Mouse (Mus musculus) hindbrain, embryonic 14.5 days (tissue): ENCODE data around the gene Gsta4. TPM values are rescaled to one million over a fixed set of nuclear protein-coding genes. Genes with fewer than 3 reads are reported as not detected.
"Not testable (repeated sequence)": the region's sequence is repeated elsewhere in the genome, so short reads cannot be mapped to it uniquely, and the experiment has no call there.

Experiments used
- ATAC-seq: fragments of 200-750 bp; cut with Nextera tagmentation; 2 replicates; pipeline ENCODE4 v1.8.0; 2017; ENCODE audit warnings: moderate number of reproducible peaks, mild to moderate bottlenecking, moderate TSS enrichment, moderate library complexity; ENCODE audit not compliant: low FRiP score
- DNase-seq: peaks from one replicate; pipeline ENCODE4 v3.0.0-alpha.2; 2015; ENCODE audit warnings: low spot score
- H3K27ac ChIP-seq: fragments of 300-500 bp; sonication (generic); 2 replicates; pipeline ENCODE4 v1.5.1; 2014; ENCODE audit warnings: mild to moderate bottlenecking, moderate library complexity
- H3K27me3 ChIP-seq: fragments of 300-500 bp; sonication (generic); 2 replicates; pipeline ENCODE4 v1.6.1; 2014; ENCODE audit warnings: mild to moderate bottlenecking, low read length, mixed read lengths; ENCODE audit not compliant: control insufficient read depth, insufficient read depth
- H3K36me3 ChIP-seq: fragments of 300-500 bp; sonication (generic); replicated peaks from 2 replicates; pipeline ENCODE4 v1.6.1; 2014; ENCODE audit not compliant: control insufficient read depth, insufficient read depth
- H3K4me1 ChIP-seq: fragments of 300-500 bp; sonication (generic); replicated peaks from 2 replicates; pipeline ENCODE4 v1.6.1; 2014; ENCODE audit warnings: antibody characterized with exemption, low read length, mixed read lengths; ENCODE audit not compliant: control insufficient read depth, insufficient read depth
- H3K4me2 ChIP-seq: fragments of 300-500 bp; sonication (generic); replicated peaks from 2 replicates; pipeline ENCODE4 v1.6.1; 2014; ENCODE audit warnings: mild to moderate bottlenecking, moderate library complexity
- H3K4me3 ChIP-seq: fragments of 300-500 bp; sonication (generic); replicated peaks from 2 replicates; pipeline ENCODE4 v1.5.1; 2014; ENCODE audit warnings: mild to moderate bottlenecking, low read length
- H3K9ac ChIP-seq: fragments of 300-500 bp; sonication (generic); 2 replicates; pipeline ENCODE4 v1.6.1; 2014
- H3K9me3 ChIP-seq: fragments of 300-500 bp; sonication (generic); 2 replicates; pipeline ENCODE4 v1.6.1; 2016; ENCODE audit warnings: low read length; ENCODE audit not compliant: control insufficient read depth
- WGBS: fragments of 180-500 bp; shearing (Covaris S2); extraction: QIAGEN DNeasy Blood & Tissue Kit; methylation state at CpG from one replicate; pipeline ENCODE4 v1.1.7; 2014; 5-methylcytosine and 5-hydroxymethylcytosine counted together
- polyA plus RNA-seq: library from polyadenylated mRNA; unstranded; fragments of >200 nt; fragmentation: Nextera tagmentation; extraction: Ambion mirVana; gene quantifications from 2 replicates; pipeline ENCODE4 v1.2.1, GENCODE M21; 2014

The Gsta4 gene
- polyA plus RNA-seq, 1 experiment from 2014 or later: 31.3 TPM

GRCm38 (mm10) chr9:78212341-78213049 lies 29.9 kb downstream of the Gsta4 start:
- H3K27ac ChIP-seq: no peak overlapping the region
- H3K9me3 ChIP-seq: no peaks in the 10 kb centered on the region
- no peaks in the 10 kb centered on the region for H3K27me3 ChIP-seq
- H3K36me3 ChIP-seq: no peaks in the 10 kb centered on the region
- H3K9ac ChIP-seq: no peak overlapping the region
- DNase-seq: no peak
- no peak overlapping the region for H3K4me2 ChIP-seq
- 87% methylated on average over 7 of the region's 7 CpGs for WGBS
- H3K4me3 ChIP-seq: no peak overlapping the region
- H3K4me1 ChIP-seq: no peaks in the 10 kb centered on the region
- ATAC-seq: no peak

DNA sequence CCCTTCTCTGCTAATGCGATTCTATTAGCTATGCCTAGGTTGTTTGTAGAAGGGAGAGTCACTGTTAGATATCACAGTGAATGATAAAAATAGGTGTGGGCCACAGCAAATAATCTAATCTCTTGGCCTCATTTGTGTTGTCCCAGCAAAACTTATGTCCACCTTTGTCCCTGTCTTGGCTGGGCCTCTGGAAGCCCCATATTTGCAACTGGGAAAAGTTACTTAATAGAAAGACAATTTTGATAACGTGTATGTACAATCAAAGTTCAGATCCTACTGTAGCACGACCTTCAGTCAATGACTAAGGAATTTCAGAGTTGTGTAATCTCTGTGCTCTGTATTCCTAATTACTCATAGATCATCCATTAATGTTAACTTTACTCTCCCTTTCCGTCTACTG lies 34.5 kb downstream of the Gsta4 start:
- Histone ChIP-seq H3K36me3 (no peaks in the 10 kb centered on the region), H3K9ac (no peak overlapping the region), H3K9me3 (no peaks in the 10 kb centered on the region), H3K4me3 (no peak overlapping the region), H3K4me1 (no peaks in the 10 kb centered on the region), H3K4me2 (no peak overlapping the region), H3K27ac (no peak overlapping the region), H3K27me3 (no peaks in the 10 kb centered on the region)
- ATAC-seq (no peak), DNase-seq (no peak)
- WGBS: 88% methylated on average over 4 of the region's 4 CpGs

DNA sequence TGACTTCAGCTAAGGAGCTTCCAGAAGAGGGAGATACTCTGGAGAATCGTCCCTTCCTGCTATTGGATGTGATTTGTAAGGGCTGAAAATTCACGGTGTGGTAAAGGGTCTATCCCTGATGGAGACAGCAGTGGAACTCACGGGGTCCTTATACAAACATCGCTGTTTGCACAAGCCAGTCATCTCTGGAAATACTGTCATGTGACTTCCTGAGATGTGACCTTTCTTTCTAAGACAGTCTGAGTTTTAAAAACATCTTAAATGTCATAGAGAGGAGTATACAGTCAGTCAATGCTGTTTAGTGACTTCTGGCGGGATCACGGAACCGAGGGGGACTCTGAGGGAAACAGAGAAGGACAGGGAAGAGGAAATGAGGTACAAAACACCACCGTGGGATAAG lies 40.0 kb downstream of the Gsta4 start:
- H3K27ac ChIP-seq: no peak overlapping the region
- H3K9me3 ChIP-seq: no peaks in the 10 kb centered on the region
- no peak overlapping the region for H3K4me3 ChIP-seq
- ATAC-seq: no peak
- H3K4me1 ChIP-seq: no peaks in the 10 kb centered on the region
- no peak overlapping the region for H3K9ac ChIP-seq
- DNase-seq: no peak
- H3K27me3 ChIP-seq: no peaks in the 10 kb centered on the region
- H3K4me2 ChIP-seq: no peak overlapping the region
- 77% methylated on average over 8 of the region's 8 CpGs for WGBS
- H3K36me3 ChIP-seq: no peaks in the 10 kb centered on the region

DNA sequence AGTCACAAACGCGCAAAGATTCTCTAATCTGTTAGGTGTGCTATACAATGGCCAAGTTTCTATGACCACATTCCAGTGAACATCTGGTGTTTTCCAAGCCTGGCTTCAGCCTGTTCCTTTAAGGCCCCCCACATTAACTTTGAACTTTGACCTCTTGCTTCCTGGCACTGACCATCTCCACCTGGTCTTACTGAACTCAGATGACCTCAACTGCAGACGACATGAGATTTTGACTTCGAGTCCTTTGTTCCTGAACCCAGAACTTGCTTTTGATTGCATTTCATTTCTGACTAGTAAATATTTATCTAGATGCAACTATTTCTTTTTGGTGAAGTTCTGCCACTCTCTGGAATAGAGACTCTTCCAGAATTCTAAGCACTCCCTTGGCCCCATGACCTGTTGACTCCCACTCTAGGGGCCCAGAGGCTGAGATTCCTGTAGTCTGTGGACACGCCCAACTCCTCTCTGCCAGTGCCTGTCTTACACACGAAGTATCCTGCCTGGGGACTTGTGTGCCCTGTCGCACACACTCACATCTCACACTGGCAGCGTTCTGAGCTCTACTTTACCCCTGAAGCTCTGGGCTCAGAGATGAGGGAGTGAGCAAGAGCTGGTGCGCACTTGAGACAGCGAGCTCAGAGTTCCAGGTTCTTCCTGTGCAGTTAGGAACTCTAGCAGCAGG lies 40.8 kb downstream of the Gsta4 start:
- WGBS: 83% methylated on average over 10 of the region's 10 CpGs

DNA sequence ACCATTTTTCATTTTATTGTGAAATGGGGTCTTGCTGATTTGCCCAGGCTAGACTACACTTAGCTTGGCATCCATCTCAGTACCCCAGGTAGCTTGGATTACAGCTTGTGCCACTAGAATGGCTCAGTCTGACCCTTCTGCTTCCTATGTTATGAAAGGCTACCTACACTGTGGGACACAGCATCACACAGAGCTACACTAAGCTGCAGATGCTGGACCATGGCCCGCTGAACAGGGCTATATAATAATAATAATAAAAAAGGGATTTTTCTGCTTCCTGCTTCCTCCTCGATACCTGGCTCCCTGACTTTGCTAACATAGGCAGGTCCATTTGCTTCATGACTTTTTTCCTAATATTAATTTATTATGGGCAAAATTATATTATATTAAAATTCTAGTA lies 41.8 kb downstream of the Gsta4 start:
- H3K4me2 ChIP-seq: no peak overlapping the region
- no peak for DNase-seq
- ATAC-seq: no peak
- H3K4me3 ChIP-seq: no peak overlapping the region
- H3K36me3 ChIP-seq: no peaks in the 10 kb centered on the region
- H3K9me3 ChIP-seq: no peaks in the 10 kb centered on the region
- no peak overlapping the region for H3K27ac ChIP-seq
- H3K27me3 ChIP-seq: no peaks in the 10 kb centered on the region
- no peak overlapping the region for H3K9ac ChIP-seq
- no peaks in the 10 kb centered on the region for H3K4me1 ChIP-seq
- WGBS: 87% methylated on average over 2 of the region's 2 CpGs

More for the DNA sequence above, 40.8 kb downstream of the Gsta4 start:
- ATAC-seq (no peak), DNase-seq (no peak)
- Histone ChIP-seq H3K4me2 (no peak overlapping the region), H3K27me3 (no peaks in the 10 kb centered on the region), H3K27ac (no peak overlapping the region), H3K9ac (no peak overlapping the region), H3K4me1 (no peaks in the 10 kb centered on the region), H3K9me3 (no peaks in the 10 kb centered on the region), H3K4me3 (no peak overlapping the region), H3K36me3 (no peaks in the 10 kb centered on the region)

DNA sequence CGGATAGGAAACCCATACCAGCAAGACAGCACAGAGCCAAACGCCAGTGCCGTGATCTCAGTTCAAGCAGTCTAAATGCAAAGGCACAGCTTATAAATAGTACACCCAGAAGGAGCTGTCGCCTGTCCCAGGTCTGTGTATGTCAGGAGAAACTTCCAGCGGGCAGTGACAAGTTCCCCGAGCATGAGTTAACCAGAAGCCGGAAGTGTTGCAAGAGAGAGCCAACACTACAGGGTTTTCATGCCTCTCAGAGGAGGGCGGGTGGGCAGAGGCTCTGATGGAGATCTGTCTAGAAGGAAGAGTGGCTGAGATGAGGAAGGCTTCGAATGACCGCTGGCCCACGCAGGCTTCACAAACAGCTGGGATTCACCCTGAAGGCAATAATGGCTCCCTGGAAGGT lies 42.7 kb downstream of the Gsta4 start:
- Histone ChIP-seq H3K9me3 (no peaks in the 10 kb centered on the region), H3K27ac (no peak overlapping the region), H3K4me3 (no peak overlapping the region), H3K36me3 (no peaks in the 10 kb centered on the region), H3K4me2 (no peak overlapping the region), H3K27me3 (no peaks in the 10 kb centered on the region), H3K4me1 (no peaks in the 10 kb centered on the region), H3K9ac (no peak overlapping the region)
- DNase-seq (no peak), ATAC-seq (no peak)
- WGBS: 91% methylated on average over 11 of the region's 11 CpGs

GRCm38 (mm10) chr9:78228122-78228521 lies 45.5 kb downstream of the Gsta4 start:
- H3K9me3 ChIP-seq: no peaks in the 10 kb centered on the region
- no peak overlapping the region for H3K9ac ChIP-seq
- H3K4me3 ChIP-seq: no peak overlapping the region
- no peaks in the 10 kb centered on the region for H3K27me3 ChIP-seq
- H3K36me3 ChIP-seq: no peaks in the 10 kb centered on the region
- ATAC-seq: no peak
- H3K27ac ChIP-seq: no peak overlapping the region
- 96% methylated on average over 2 of the region's 2 CpGs for WGBS
- H3K4me2 ChIP-seq: no peak overlapping the region
- DNase-seq: no peak
- no peaks in the 10 kb centered on the region for H3K4me1 ChIP-seq

DNA sequence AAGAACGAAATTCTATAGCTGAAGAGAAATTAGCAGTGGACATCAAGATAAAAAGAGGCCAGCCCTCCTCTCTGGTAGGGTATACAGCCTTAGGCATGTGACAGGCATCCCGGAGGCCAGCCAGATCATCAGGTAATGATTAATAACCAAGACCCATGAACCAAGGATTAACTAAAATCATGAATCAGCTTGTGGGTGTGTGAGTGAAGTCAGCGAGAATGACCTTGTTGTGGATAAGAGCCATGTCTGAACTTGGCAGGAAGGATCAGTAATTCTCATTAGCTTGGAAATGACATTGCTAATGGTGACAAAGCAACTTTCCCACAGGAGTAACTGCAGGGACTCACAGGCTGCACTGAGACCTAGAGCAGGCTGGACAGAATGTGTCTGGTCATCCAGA lies 47.1 kb downstream of the Gsta4 start:
- 71% methylated on average over 3 of the region's 3 CpGs for WGBS

GRCm38 (mm10) chr9:78230461-78230860 lies 47.9 kb downstream of the Gsta4 start, which contains the start of gene Gsta1:
Gene Gsta1, plus strand, starts transcription at chr9:78230656.
- H3K9me3 ChIP-seq, H3K27ac ChIP-seq: not testable (repeated sequence)
- 96% methylated on average over 2 of the region's 3 CpGs for WGBS

More for the DNA sequence above, 47.1 kb downstream of the Gsta4 start:
- not testable (repeated sequence) for H3K9me3 ChIP-seq, H3K4me3 ChIP-seq, H3K36me3 ChIP-seq, H3K27ac ChIP-seq, DNase-seq, H3K27me3 ChIP-seq, H3K4me2 ChIP-seq, ATAC-seq, H3K9ac ChIP-seq, H3K4me1 ChIP-seq

More at GRCm38 (mm10) chr9:78230461-78230860, 47.9 kb downstream of the Gsta4 start, which contains the start of gene Gsta1:
- not testable (repeated sequence) for H3K36me3 ChIP-seq, ATAC-seq, H3K4me2 ChIP-seq, DNase-seq, H3K4me1 ChIP-seq, H3K4me3 ChIP-seq, H3K27me3 ChIP-seq, H3K9ac ChIP-seq
